Mouse (Mus musculus) retina, postnatal 1 day (tissue): ENCODE results near the gene Mkrn3.

Experiments used
- DNase-seq: peaks from one replicate; pipeline ENCODE4 v3.0.0-alpha.2; 2012

Mkrn3 gene

DNA sequence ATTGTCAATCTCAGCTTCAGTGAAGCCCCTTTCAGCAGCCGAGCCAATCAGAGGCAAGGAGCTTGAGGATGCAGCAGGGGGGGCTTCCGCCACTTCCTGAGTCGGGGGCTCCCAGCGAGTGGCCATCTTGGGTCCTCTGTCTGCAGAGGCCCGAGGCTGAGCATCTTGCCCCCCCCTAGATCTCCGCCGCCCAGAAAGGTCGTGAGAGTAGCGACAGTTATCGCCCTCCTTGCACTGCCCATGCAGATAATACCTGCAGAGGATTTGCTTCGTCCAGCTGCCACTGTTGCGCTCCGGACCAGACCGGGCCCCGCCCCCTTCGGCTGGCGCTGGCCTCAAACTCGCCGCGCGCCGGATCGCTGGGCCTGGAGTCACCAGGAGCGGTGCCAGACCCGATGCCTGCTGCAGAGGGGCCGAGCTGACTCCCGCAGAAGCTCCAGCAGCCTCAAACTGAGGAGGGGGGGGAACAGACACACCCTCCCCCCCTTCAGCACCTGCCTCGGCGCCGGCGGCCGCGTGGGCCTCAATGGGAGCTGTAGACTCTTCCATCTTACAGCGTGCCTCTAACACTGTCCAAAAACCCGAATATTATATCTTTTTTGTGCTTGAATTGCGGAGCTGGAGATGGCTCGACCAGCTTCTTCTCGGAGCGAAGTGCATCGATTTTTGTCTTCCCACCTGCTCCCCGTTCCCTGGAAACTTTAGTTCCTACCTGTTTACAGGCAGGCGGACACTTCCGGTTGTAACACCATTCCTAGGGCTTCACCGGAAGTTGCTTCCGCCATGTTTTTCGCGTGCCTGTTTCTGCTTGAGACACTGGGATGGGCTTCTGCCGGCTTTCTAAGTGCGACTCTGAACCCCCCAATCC, at the start of gene Mkrn3:
TSS of gene Mkrn3 (minus strand) at position 647 of the 868 bp plus-strand sequence.
- peak; percentile 93 for DNase-seq

DNA sequence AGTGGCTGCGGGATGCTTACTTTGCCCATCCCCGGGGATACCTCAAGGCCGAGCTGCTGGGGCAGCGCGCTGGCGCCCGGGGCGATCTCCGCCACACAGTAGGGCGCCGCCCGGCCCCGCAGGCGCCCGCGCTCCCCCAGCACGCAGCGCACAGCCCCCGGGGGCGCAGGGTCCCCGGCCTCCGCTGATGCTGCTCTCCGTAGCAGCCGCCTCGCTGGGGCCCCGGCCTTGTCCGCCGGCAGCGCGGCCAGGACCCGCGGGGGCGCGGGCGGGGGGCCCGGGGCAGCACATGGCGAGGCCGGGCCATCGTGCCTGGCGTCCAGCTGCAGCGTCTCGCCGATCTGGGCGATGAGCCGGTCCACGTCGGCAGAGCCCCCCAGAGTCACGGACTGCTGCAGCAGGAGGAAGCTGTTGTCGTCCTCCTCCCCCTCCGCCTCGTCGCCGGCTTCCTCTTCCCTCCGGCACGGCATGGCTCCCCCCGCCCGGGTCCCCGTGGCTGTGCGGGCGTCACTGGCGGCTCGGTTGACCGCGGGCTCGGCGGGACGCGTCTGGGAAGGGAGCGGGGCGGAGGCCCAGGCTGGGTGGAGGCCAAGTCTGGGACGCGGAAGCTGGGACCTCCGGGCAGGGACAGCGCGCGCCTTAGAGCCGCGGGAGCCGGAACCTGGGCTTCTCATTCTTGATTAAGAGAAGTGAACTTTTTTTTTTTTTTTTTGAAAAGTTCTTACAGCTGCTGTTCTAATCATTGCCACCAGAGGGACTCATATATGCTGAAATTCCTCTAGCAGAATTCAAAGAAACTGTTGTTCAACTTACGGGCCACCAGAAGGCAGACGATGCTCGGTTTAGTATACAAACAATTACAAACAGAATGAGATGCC, 44.2 kb upstream of the Mkrn3 start, which contains the start of gene Peg12:
TSS of gene Peg12 (minus strand) at position 633 of the 878 bp plus-strand sequence.
- DNase-seq: peak; percentile 84

DNA sequence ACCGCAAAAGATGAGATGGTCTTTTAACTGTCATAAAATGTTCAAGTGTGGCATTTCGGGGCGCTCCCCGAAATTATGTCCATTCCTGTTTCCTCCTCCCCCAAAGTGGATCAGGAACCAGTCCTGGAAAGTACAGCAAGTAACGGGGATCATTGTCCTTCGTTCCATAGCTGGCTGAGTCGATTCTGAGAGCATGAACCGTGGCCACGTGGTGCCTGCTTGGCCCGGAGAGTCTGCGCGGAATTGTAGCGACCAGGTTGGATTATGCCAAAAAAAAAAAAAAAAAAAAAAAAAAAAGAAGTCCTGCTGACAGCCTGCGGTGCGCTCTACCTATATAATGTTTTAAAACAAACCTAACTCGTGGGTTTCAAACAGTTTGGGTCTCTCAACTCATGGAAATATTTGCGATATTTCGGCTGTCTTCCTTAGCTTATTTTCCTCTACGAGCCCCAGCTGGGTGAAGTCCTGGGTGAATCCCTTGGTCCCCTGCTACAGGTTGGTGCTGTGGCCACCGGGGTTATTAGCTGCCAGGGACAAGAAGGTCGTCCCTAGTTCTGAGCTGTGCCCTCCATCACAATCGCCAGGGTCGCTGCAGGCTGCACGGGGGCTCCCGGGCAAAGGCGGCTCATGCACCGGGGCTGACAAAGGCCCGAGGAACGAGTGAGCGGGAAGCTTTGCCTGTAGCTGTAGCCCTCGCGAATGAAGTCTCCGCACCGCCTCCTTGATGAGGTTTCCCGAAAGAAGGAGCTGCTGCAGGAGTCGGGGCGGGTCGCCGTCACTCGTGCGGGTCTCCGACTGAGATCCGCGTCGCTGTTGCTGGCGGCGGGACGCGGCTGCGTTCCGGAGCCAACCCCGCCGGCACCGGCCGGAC, 43.3 kb upstream of the Mkrn3 start:
- DNase-seq: peak; percentile 45

GRCm38 (mm10) chr7:62462229-62463006, 42.5 kb upstream of the Mkrn3 start:
- peak; percentile 78 for DNase-seq

DNA sequence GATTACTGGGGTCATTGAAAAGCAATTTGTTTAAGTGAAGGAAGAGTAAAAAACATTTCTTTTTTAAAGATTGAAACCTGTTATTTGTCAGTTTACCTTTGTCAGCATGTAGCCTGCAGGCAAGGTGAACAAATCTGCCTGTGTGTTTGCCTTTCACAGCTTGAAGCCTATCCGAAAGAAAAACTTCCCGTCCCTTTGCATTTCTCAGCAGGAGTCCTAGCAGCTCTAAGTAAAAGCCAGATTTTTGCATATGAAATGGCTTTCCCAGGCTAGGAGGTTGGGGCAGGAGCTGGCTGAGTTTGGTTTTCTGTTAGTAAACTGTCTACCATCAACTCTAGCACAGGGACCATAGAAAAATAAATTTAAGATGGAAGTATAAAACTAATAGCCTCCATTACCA, 32.4 kb upstream of the Mkrn3 start:
- DNase-seq: no peak

DNA sequence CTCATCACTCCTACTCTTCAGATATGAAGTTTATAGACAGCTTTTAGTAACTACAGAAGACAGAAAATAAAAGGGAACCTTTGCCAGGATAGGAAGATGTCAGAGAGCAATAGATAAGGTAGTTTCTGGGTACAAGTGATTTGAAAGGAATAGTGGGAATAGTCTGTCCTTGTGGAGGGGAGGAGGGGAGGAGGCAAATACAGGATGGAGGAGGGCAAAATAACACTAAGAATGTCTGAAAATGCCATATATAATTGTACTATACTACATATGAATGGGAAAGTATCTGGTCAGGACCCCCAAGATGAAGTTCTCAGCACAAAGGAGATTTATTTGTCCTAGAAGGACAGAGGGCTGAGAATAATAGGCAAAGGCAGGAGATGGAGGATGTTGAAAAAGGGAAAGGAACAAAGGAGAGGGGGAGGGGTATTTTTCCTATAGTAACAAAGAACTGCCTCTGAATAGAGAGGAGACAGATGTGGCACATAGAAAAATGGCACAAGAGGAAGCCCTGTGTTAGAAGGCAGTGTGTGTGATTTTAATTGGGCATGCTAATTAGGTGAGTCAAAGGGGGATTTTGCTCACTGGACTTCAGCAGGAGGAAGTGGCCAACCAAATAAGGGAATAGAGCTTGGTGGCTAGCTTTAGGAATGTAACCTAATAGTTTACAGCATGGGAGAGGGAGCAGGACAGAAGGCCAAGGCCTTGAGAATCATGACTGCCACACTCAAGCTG, 25.7 kb upstream of the Mkrn3 start:
- peak; percentile 80 for DNase-seq

DNA sequence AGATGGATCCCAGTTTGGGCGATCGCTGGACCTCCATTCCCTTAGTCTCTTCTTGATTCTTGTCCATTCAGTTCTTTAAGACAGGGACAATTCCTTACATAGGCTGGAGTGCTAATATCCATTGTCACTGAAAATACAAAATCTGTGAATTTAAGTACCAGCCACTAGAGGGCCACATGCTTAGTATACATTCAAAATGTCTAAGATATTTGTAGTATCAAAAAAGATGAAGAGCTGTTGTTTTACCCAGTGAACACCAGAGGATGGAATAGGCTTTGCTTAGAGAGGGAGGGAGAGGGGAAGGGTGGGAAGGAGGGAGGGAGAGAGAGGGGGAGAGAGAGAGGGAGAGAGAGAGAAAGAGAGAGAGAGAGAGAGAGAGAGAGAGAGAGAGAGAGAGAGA, 16.5 kb upstream of the Mkrn3 start:
- DNase-seq: peak; percentile 62

DNA sequence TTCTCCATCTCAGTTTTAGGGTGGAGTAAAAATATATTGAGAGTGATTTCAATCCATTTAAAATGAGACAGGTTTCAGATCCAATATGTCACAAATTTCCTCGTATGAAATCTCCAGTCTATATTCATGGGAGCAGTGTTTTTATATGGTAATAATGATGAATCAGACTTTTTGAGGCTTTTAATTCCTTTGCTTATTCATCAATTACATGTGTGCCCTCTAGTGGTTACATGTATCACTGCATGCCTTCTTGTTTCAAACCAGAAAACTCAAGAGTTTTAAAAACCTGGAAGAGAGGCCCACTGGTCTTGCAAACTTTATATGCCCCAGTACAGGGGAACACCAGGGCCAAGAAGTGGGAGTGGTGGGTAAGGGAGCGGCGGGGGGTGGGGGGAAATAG, 13.3 kb upstream of the Mkrn3 start:
- DNase-seq: peak; percentile 43

GRCm38 (mm10) chr7:62428337-62428736, 8.4 kb upstream of the Mkrn3 start:
- peak; percentile 42 for DNase-seq

DNA sequence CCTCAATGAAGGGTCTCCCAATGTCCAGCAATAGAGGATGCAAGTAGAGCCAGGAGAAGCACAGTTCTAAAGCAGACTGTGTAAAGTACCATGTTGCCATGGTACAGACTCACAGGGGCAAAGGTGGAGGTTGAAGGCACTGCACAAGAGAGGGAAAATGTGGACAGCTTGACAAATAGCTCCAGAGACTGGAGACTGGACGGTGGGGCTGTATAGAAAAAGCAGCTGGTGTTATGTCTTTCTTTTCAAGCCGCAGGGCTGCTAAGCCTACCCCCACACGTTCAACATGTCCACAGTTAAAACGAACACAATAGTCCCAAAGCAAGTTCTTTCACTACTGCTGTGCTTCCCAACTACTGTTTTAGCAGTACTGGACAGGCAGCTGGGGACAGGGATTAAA, 3.3 kb upstream of the Mkrn3 start:
- no peak for DNase-seq

GRCm38 (mm10) chr7:62420566-62420965, 627 bp upstream of the Mkrn3 start:
- peak; percentile 38 for DNase-seq

DNA sequence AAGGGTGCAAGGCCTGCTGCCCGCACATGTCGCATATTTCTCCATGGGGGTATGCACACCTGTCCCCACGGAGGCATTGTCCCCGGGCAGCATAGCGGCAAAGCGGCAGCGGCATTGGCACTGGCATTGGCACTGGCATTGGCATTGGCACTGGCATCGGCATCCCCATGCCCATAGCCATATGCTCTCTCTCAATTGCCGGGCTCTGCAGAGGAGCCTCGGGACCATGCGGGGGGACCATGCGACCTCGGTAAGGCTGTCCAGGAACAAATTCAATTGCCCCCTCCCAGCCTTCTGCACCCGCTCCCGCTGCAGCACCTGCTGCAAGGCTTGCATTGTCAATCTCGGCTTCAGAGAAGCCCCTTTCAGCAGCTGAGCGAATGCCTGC, 840 bp downstream of the Mkrn3 start:
- no peak for DNase-seq

- no peak for DNase-seq
Measured at GRCm38 (mm10) chr7:62418346-62418745, 1.6 kb downstream of the Mkrn3 start.

GRCm38 (mm10) chr7:62416173-62416572, 3.8 kb downstream of the Mkrn3 start:
- DNase-seq: peak; percentile 16

- DNase-seq: no peak
Measured at GRCm38 (mm10) chr7:62415222-62415621, 4.7 kb downstream of the Mkrn3 start.

DNA sequence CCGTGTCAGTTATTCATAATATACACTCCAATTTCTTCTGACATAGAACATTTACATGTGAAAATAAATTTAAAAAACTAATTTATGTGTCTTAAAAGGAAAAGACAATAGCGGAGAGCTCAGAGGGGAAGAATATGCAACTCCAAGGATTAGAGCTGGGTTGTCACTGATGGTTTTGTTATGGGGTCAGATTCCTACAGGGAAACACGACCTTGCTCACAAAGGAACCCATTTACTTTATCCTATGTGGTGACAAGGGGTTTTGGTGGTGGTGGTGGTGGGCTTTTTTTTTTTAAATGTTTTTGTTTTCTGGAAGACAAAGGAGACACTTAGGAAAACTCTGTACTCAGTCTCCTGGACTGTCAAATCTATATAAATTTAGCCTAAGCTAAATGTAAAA, 12.1 kb downstream of the Mkrn3 start:
- DNase-seq: no peak

- DNase-seq: peak; percentile 44
Measured at GRCm38 (mm10) chr7:62406573-62407050, 13.3 kb downstream of the Mkrn3 start.

DNA sequence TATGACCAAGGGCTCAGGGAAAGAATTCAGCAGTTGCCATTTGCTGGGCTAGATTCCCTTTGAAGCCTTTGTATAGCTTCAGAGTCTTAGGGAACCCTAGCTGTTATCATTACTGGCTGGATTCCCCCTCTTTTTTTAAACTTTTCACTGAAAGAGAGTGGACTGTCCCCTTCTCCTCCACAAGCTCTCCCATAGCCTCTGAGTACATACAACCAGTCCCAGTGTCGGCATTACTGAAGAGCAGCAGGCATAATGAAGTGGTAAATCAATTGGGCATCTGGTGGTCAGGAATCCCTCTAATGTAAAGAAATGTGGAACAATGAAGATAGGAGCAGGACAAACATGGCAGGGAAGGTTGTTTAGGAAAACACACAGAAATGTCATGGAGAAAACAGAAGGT, 27.7 kb downstream of the Mkrn3 start:
- DNase-seq: no peak

DNA sequence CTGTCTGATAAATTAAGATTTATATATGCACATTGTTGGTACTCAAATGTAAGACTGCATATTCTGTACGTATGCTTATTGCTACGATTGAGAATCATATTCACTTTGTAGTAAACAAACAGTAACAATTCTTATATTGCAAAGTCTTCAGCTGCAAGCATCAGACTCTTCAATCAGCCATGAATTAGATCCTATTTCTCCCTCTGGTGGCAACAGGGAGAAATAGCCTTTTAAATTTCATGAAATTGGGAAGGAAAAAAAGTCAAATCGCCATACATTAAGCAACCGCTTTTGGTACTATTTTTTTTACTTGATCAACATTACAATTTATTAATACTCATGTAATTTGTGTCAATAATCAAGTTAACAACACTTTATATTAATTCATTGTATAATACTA, 31.6 kb downstream of the Mkrn3 start:
- peak; percentile 14 for DNase-seq

DNA sequence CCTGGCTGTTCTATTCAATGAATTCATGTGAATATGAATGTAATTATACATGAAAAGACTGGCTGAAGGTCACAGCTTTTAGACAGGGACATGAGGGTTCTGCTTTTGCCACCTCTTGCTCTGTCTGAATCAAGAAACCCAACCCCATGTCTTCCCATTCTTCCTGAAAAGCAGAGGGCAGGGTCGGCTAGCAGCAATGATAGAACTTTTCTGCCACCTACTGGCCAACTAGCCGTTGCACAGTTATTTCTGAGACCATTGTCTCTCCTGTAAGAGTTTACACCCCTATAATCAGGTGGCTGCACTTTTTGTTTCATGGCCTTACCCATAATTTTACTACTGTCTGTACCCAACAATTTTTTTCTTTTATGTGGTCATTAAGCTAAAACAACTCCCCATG, 37.5 kb downstream of the Mkrn3 start:
- DNase-seq: peak; percentile 71

- no peak for DNase-seq
Measured at GRCm38 (mm10) chr7:62378529-62378928, 41.4 kb downstream of the Mkrn3 start.
